Mouse (Mus musculus) heart, adult 11 months (tissue): ENCODE measurements around the gene Rgs2.

Experiments used
- DNase-seq: peaks from one replicate; pipeline ENCODE4 v3.0.0; 2022

Gene Rgs2

DNA sequence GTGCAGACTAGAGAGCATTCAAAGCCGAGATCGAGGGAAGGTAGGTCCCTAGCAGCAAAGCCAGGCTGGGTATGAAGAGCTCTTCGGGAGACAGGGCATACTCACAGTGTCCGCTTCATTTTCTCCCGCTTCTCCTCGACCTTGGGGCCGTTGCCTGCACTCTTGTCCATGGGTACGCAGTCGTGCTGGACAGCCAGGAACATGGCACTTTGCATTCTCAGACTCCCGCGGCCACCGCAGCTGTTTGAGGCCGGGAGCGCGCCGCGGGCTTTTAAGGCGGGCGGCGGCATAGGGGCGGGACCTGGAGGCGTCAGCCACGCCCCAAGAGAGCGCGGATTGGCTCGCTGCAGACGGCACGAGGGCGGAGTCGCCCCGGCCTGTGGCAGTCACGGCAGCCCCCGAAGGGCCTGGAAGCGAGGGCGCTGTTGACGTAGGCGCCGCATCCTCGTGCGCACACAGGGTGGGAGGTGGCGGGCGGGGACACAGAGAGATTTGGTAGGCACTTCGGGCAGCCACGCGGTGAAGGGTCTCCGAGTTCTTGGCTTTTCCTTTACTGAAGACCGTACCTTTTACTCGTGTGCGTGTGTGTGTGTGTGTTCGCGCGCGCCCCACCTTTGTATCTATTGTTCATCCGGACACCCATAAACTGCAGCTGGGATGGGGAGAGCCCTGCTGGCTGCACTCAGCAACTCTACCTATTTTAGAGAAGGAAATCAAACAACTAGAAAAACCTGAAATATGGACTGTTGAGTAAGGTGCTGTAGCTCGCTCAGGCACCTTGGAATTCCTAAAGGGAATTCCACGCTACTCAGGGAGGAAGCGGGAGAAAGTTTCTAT lies at the start of gene Rgs2:
Gene Rgs2 (minus strand): TSS at position 258 of the 837 bp plus-strand sequence.
- DNase-seq = peak; percentile 100

DNA sequence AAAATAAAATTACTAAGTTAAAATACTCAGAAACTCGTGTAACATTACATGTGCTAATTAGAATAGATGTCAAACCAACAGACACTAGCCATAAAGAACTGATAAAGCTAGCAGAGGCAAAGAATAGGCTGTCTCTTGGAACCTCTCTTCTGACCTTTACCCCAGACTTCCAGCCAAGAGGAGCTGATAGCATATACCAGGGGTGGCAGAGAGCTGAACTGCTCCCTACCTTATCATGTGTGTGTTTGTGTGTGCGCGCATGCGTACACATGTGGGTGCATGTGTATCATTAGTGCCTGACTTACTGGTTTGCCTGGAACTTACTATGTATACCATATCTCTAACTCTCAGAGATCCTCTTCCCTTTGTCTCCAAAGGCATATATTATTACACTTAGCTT lies 49.4 kb upstream of the Rgs2 start:
- DNase-seq = peak; percentile 95

DNA sequence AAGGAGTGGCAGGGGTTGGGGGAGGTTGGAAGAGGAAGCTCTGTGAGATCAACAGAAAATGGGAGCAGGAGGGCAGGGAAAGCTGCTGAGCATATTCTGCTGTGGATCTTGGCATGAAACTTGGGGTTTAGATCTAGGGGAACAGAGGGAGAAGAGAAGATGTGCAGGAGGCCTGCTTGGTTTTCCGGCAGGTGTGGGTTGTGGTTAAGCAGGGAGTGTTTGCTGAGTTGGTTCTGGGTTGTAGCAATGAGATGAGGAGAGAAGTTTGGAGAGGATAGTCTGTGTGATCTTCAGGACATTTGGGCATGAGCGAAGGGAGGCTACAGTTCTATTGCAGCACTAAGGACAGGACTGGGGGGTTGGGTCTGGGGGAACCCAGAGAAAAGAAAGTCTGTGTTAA lies 37.9 kb upstream of the Rgs2 start:
- no peak for DNase-seq

DNA sequence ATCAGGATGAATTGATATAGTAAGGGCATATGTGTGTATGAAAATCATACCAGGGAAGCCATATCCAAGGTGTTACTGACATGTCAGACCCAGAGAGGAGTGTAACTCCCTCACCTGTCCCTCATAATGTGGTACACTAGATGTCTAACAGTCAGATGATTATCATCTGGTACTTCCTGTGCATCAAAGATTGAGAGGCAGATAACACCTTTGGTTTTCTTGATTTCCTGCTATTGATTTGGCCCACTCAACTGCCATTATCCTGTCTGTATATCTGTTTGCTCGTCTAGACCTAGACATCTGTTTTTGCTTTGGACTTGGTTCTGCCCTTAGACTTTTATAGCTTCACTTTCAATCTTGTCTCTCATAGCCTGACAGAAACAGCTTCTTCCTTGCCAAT lies 29.5 kb upstream of the Rgs2 start:
- DNase-seq = no peak

DNA sequence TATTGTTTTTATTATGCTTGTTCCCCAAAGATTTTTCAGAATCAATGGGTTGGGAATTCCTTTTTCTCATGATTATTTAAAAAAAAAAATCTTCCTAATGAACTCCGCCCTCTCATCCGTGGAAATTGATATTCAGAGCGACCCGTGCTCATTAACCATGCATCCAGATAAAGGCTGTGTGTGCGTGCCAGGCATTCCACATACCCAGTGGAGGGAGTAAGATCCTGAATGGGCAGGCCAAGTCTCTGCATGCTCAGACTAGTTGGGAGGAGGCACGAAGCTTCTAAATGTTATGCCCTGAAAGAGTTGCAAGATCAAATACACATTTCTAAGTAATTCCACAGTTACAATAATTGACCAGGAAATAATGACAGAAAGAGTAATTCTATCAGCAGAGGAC lies 26.5 kb upstream of the Rgs2 start:
- no peak for DNase-seq

DNA sequence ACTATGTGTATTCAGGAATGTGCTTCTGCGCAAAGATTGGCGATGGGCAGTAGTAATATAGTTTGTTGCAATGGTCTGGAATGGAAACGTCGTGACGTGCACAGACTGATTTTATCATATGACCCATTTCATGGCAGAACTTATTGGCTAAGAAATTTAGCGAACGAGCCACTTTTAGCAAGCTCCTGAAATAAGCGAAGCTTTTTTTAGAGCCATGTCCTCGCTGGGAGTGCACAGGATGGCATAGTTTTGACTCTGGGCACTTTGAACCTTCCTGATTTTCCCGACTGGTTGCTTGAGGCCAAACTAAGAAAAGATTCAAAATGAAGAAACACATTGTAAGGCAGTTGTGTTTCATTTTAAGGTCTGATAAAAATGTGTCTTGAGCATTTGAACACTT lies 25.7 kb upstream of the Rgs2 start:
- no peak for DNase-seq

DNA sequence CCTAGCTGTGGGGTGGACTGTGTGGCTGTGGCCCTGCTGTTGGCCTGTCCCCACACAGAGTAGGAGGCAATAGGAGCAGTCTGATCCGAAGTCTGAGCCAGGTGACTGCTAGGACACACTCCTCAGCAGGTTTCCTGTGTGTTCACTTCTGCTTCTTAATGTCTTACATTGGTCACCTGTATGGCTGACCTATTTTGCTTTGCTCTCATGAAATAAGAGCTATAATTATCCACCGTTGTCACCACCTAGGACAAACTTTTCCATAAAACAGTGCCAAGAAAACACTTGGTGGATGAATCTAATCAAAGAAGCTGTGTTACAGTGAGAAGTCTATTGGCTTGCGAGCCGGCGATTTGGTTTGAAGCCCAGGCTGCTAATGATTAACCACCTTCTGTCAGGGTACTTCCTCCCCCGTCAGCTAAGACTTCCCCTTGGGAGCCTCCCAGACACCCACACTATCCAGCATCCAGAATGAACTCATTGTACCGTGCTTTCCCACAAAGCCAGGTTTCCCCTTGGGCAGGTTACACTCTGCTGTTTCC lies 14.5 kb upstream of the Rgs2 start:
- peak; percentile 97 for DNase-seq

DNA sequence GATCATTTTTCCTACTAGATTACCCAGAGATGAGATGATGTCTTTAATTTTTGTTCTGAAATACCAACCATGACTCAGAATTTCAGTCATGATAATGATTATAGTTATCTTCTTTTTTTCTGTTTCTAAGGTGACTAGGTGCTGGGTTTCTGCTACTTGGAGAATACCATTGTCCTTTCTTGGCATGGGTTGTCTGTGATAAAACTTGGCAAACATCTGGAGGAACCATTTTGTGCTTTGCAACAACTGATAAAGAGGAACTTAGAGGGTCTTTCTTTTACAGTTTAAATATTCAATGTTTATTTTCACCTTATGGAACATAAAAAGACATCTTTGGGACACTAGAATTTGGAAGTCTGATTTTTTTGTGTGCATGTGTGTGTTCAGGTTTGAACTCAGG lies 10.0 kb upstream of the Rgs2 start:
- DNase-seq = no peak

DNA sequence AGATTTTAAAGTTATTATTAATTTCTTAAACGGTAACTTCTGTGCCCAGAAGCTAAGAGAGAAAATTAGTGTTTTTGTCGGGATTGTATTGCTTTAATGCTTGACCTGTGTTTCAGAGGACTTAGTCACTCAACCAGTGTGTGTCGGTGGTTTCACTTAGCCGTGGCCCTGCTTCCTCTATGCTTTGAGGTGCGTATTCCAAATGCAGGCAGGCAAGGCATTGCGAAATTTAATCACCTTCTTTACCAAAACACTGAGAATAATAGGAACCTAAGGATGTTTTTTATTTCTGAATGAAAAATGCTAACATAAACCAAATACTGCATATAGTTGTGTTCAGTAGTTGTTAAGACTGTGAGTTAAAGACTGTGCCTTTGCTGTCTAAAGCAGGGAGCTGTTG lies 3.4 kb upstream of the Rgs2 start:
- DNase-seq = no peak

DNA sequence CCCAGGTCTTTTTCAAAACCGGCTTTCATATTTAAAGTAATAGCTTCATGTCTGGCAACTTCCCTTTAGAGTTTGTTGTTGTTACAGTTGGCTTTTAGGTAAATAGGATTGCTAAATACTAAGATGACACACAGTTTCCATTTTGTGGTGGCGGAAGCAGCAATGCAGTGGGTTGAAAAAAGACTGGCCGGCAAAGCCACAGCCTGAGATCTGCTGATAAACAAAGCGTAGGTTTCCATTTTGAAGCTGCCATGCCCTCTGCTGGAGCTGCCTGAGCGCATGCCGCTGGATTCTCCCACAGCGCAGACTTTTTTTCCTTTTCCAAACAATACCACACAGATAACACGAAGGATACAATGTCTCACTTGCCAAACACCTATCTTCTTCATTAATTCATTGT lies 2.6 kb upstream of the Rgs2 start:
- DNase-seq = peak; percentile 97

DNA sequence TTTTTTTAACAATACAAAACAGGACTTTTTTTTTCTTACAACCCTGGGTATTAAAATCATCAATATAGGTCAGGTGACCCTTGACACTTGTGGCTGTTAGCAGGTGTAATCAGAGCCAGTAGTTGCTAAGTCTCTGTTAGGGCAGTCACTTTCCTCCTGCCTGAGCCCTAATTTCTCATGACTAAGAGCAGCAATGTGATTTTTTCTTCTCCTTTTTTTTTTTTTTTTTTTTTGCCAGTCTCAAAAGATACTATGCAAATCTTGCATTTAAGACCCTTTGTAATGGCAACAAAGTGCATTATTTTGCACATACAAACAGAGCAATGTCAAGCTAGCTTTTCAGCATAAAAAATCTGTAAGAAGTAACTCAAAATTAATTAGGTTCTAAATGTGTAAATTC lies 1.7 kb upstream of the Rgs2 start:
- DNase-seq = no peak

DNA sequence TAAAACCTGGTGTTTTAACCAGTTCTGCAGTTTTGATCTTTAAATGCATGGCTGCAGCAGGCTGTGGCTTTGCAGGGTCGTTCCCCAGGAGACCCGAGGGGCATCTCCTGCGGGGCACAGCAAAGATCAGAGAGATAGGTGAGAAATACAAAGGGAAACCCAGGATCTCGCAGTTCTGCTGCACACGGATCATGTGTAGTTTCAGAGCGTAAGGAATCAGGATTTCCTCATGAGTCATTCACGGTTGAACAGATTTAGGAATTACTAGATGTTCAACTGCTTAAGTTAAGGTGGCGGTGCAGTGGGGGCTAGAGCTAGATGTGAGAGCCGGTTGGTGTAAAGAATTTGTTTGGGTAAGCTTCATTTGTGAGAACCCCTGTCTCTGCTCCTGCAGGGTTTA lies 780 bp upstream of the Rgs2 start:
- DNase-seq = peak; percentile 89

DNA sequence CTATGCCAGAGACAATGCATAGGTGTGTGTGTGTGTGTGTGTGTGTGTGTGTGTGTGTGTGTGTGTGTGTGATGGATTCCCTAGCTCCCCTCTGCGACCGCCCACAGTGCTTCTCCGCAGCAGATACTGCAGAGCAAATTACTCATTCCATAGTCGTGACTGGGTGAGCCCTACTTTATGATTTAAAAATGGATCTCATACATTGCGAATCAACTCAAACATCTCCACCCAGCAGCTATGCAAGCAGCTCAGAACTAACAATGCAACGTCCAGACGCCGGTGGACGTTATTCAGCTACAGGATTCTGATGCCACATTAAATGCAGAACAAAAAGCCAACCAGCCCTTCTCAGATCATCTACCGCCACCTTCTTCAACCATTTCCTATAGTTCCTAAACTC lies 545 bp downstream of the Rgs2 start:
- DNase-seq = no peak

DNA sequence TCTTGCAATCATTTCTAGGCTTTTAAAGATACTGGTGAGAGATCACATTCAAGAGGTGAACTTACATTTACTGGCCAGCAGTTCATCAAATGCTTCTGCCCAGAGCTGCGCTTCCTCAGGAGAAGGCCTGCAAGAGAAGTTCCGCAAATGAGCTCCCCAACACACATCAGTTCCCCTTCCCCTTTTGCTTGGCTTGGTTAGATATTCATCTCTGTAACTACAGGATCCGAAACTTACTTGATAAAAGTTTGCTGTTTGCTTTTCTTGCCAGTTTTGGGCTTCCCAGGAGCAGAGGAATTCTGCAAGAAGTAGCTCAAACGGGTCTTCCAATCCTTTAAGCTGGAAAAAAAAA lies 1.3 kb downstream of the Rgs2 start:
- DNase-seq = peak; percentile 93

DNA sequence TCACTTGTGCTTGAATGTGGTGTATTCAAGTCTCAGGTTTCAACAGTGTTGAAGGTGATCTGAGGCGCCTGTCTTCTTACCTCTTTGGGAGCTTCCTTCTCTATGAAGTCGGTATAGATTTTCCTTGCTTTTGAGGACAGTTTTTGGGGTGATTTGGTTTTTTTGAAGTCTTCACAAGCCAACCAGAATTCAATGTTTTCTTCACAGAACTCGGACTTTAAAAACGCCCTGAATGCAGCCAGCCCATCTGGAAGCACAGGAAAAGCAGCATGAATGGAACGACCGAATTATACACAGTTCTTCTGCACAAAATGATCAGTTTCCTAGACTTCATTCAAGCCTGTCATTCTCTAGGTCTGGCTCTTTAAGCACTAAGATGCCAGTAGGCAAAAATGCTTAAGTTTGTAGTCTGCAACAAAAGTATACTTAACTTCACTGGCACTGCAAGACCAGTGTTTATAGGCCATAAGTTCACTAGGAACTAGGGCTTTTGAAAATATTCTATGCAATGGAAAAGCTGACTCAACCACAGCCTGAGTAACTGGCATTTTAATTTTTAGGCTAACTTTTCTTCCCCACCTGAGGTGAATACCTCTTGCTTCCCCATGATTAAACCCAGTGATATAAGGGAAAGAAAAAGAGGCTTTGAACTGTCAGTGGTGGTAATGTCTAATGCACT lies 1.8 kb downstream of the Rgs2 start:
- DNase-seq = no peak

DNA sequence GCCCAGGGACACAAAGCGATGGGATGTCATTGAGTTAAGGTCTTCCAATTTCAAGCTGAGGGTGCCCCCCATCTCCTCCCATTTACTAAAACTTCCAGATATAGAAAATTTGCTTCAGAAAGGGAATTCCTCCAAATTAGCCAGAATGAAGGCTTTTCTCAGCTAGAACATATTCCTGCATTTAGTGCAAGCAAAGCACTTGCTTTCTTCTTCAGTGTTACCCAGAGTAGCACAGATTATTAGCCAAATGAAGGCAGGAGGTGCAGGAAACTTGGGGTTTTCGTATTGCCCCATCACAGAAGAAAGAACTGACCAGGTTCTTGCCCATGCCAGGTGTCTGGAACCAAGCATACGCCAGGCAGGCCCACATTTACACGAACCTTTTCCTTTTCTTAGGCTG lies 3.7 kb downstream of the Rgs2 start:
- peak; percentile 77 for DNase-seq

DNA sequence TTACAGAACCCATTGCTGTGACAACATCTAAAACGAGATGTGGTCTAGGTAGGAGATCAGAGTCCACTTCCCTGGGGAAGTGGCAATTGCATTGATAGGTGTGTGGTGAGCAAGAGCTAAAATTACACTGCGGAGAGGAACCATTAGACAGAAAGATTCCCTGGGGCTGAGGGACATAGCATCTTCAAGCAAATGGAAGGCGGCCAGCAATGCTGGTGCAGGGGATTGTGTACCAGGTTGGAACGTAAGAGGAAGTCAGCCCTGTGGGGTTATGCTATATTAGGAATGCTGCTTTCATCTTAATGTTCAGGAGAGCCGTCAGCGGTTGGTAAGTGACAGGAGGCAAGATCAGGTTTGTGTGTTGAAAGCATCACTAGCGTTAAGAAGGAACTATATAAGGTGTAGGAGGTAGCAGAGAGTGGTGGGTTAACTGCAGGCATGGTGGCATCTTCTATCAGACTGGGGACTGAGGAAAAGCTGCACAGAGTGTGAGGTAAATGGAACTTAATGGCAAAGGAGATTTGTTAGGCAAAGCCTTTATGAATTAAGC lies 4.5 kb downstream of the Rgs2 start:
- peak; percentile 86 for DNase-seq

DNA sequence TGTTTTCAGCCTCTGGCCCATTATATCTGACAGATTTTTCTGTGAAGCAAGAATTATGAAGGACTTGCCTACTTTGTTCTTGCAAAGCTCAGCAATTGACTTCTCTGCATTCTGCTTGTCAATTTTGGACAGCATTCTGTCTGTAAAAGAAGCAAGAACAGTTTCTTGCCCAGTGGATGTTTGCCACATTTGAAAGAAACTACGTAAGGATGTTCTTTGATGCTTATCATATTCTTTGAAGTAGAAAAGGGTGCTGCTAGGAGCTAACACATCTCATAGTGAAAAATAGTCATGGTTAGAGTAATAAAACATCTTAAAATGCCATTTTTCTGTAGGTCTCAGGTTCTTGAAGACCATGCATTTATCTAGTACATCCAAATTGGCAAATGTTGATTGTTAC lies 10.9 kb downstream of the Rgs2 start:
- no peak for DNase-seq

DNA sequence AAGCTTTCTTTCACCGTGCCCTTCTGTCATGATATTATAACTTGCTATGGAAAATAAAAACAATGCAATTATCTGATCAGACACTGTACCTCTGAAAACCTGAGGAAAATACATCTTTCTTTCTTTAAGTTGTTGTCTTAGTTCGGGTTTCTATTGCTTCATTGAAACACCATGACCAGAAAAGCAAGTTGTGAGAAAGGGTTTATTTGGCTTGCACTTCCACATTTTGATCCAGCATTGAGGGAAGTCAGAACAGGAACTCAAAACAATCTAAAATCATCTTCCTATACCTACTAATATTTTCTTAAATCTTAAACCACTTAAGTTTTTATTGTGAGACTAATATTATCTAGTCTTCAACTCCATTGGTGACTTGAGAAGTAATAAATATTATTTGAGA lies 11.4 kb downstream of the Rgs2 start:
- DNase-seq = no peak

DNA sequence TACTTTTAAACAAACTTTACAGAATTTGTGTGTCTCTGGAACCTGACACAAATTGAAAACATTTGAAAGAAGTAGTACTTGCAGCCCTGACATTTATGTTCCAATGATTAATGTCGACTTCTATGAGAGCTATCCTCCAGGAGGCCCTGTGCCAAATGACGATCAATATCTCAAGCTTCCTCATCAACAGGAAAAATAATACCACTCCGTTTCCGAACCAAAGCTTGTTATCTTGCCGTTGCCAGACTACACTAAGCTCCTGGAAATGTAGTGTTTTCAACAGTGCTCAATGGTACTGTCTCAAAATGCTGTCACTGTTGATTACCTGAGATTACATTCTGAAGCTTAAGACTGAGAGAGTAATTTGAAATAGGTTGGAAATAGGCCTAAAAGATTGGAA lies 13.7 kb downstream of the Rgs2 start:
- DNase-seq = no peak

DNA sequence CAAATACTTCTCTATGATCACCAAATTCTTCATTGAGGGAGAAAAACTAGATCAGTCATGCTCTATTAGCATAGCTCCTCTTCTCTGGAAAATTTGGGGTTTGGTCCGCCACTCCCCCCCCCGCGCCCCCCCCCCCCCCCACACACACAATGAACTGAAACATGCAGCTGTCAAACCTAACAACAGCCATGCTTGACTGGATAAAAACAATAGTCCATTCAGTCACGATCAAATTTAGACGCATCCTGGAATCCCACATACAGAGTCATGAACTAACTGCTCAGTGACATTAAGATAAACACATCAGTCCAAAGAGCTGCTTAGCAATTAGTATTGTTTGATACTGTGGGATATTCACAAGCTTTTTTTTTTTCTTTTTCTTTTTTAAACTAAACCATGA lies 14.2 kb downstream of the Rgs2 start:
- DNase-seq = no peak

DNA sequence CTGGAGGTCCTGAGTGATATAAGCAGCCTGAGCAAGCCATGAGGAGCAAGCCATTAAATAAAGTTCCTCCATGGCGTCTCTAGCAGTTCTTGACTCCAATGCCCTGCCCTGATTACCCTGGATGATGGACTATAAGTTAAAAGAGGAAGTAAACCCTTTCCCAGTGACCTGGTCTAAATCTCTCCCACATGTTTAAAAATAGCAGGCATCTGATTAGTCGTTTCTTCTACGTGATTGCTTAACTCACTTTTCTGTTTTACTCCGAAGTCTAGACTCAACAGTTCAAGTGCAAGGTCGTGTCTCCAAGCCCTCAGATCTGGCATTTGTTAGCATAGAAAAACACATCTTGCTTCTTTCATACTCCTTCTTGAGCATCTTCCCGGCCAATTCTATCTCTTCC lies 15.2 kb downstream of the Rgs2 start:
- DNase-seq = no peak

DNA sequence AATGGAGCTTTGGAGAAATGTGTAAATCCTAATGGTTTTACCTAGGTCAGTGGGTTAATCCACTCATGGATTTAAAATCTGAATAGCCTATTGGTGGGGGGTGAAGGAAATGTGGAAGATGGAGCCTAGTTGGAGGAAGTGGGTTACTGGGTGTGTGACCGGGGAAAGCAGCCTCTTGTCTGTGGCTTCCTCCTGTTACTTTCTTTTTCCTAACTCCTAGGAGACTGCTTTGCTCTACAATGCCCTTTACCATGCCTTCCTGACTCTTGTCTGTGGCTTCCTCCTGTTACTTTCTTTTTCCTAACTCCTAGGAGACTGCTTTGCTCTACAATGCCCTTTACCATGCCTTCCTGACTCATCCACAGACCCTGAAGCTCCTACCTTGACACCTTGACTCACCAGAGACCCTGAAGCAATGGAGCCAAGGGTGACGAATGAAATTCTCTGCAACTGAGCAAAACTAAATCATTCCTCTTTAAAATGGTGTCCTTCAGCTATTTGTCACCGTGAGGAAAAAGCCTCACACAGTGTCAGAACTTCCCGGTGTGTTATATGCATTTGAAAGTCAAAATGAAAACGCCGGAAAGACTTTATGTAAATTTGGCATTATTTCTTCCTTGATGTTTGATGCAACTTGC lies 18.9 kb downstream of the Rgs2 start:
- DNase-seq = peak; percentile 78
